Mouse (Mus musculus) embryonic fibroblast, embryonic 13.5 days (primary cell): Measurements from ENCODE around the gene Sart1. TPM values are rescaled to one million over a fixed set of nuclear protein-coding genes. Genes with fewer than 3 reads are reported as not detected.

Experiments used
- H3K27ac ChIP-seq: 2 replicates; pipeline ENCODE4 v1.5.1; 2012; ENCODE audit warnings: low read length, control low read depth, inconsistent platforms; ENCODE audit not compliant: insufficient read depth
- H3K4me1 ChIP-seq: 2 replicates; pipeline ENCODE4 v1.6.1; 2011; ENCODE audit warnings: low read length; ENCODE audit not compliant: control insufficient read depth, insufficient read depth
- H3K4me3 ChIP-seq: 2 replicates; pipeline ENCODE4 v1.5.1; 2011; ENCODE audit warnings: mild to moderate bottlenecking, control low read depth, low read length; ENCODE audit not compliant: insufficient read depth
- CTCF ChIP-seq: IDR thresholded peaks from 2 replicates; pipeline ENCODE4 v1.5.1; 2011; ENCODE audit warnings: mild to moderate bottlenecking, control low read depth, low read length, moderate library complexity, borderline replicate concordance; ENCODE audit not compliant: insufficient read depth
- POLR2A ChIP-seq: IDR thresholded peaks from 2 replicates; pipeline ENCODE4 v1.6.1; 2011; ENCODE audit warnings: low read depth, mild to moderate bottlenecking, control low read depth, low read length, moderate library complexity
- polyA plus RNA-seq: library from polyadenylated mRNA; stranded (reverse); fragments of >200 nt; gene quantifications from 2 replicates; pipeline ENCODE4 v1.2.4, GENCODE M21; 2011; ENCODE audit warnings: low read depth; ENCODE audit not compliant: missing spikeins, insufficient read length

Sart1 gene
- polyA plus RNA-seq, 1 experiment, result 34.7 TPM

- TF ChIP-seq POLR2A (no peak), CTCF (no peak)
Observed at GRCm38 (mm10) chr19:5348526-5349501, 39.7 kb downstream of the Sart1 start.

GRCm38 (mm10) chr19:5348064-5348463, 40.4 kb downstream of the Sart1 start:
- H3K4me3 ChIP-seq, result no peak overlapping the region
- TF ChIP-seq CTCF, result no peak
- no peak for TF ChIP-seq POLR2A
- peaks cover 10% of the 10 kb centered on the region for H3K4me1 ChIP-seq
- no peak overlapping the region for H3K27ac ChIP-seq

More at GRCm38 (mm10) chr19:5348526-5349501, 39.7 kb downstream of the Sart1 start:
- H3K27ac ChIP-seq, result no peak overlapping the region
- peaks cover 10% of the 10 kb centered on the region for H3K4me1 ChIP-seq
- H3K4me3 ChIP-seq, result no peak overlapping the region

- peak overlapping the region; percentile 73 for H3K27ac ChIP-seq
- peaks cover 10% of the 10 kb centered on the region for H3K4me1 ChIP-seq
- H3K4me3 ChIP-seq, result no peak overlapping the region
- TF ChIP-seq CTCF (no peak), POLR2A (no peak)
Observed at GRCm38 (mm10) chr19:5345297-5346131, 43.0 kb downstream of the Sart1 start.

GRCm38 (mm10) chr19:5341360-5341759, 47.1 kb downstream of the Sart1 start:
- no peak for TF ChIP-seq POLR2A
- TF ChIP-seq CTCF, result no peak
- Histone ChIP-seq H3K4me3 (no peak overlapping the region), H3K27ac (no peak overlapping the region), H3K4me1 (peaks cover 9% of the 10 kb centered on the region)

- H3K27ac ChIP-seq, result no peak overlapping the region
- no peaks in the 10 kb centered on the region for H3K4me1 ChIP-seq
- no peak overlapping the region for H3K4me3 ChIP-seq
- TF ChIP-seq CTCF (peak; percentile 38; the same call in 1 of the 2 replicates), POLR2A (no peak)
Observed at GRCm38 (mm10) chr19:5337975-5338374, 50.5 kb downstream of the Sart1 start.

DNA sequence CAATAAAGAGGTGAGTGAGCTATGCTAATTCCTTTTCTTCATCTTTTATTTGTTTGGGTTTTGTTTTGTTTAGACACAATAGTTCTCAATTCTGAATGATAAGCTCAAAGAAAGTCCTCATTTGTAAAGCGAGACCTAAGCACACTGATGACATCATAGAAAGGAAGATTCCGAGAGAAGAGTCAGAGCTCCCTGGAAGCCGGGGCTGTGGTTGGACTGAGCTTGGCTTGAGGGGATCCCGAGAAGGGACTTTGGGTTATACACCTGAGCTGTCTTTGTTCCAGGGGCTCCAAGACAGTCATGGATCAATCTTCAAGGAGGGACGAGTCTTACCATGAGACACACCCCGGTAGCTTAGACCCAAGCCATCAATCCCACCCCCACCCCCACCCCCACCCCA, 53.1 kb downstream of the Sart1 start, which contains the start of gene Catsper1:
Gene Catsper1 (plus strand): TSS at position 301 of the 400 bp plus-strand sequence.
- H3K4me3 ChIP-seq, result no peak within 1 kb of the TSS
- no peaks in the 10 kb centered on the region for H3K4me1 ChIP-seq
- TF ChIP-seq CTCF (no peak), POLR2A (no peak)
- no peak within 1 kb of the TSS for H3K27ac ChIP-seq

DNA sequence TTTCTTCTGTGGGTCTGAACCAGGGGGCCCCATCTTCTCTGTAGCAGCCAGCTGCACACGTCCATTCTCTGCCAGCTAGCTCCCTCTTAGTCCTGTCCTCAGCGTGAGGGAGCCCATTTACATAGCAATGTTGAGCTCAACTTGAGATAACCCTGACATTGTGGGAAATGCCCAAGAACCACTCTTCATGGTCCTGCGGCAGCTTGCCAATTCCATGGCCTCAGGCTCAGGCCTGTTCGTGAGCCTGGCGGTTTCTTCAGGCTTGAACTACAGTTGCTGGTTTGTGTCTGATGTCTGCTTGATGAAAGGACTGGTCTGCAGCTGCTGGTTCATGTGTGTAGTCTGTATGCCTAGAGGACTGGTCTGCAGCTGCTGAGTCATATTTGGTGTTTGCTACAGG, 53.8 kb downstream of the Sart1 start:
- no peak overlapping the region for H3K27ac ChIP-seq
- TF ChIP-seq POLR2A (no peak), CTCF (no peak)
- H3K4me1 ChIP-seq, result no peaks in the 10 kb centered on the region
- H3K4me3 ChIP-seq, result no peak overlapping the region

DNA sequence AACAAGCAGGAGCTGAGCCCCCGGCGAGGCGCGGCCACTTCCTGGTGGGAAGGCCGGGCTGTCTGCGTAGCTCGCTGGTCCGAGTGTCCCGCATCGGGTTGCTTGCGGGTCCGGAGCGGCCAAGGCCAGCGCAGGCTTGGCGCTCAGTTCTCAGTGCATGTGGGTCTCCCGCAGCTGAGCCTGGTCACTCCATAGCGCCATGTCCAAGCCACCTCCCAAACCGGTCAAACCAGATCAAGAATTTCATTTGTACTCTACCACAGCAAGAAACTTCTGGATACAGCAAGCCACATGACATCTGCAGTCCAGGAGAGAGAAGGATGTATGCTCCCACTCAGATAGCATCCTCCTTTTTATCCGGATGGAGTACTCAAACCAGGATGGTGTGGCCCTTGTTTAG, 60.5 kb downstream of the Sart1 start:
- Histone ChIP-seq H3K4me3 (no peak overlapping the region), H3K4me1 (no peaks in the 10 kb centered on the region), H3K27ac (no peak overlapping the region)
- TF ChIP-seq CTCF, result no peak

Other genes starting within 250 kb of the Sart1 start
- 23.3 and 23.5 TPM in 2 replicates for gene Pacs1, start 115.6 kb downstream of the Sart1 start, polyA plus RNA-seq
- gene Sf3b2, start 93.2 kb downstream of the Sart1 start, polyA plus RNA-seq, result 126 and 140 TPM in 2 replicates
- gene Gal3st3, start 90.4 kb downstream of the Sart1 start, polyA plus RNA-seq, result 0.20 and 0.35 TPM in 2 replicates
- not detected in 2 replicates for gene Catsper1, start 53.0 kb downstream of the Sart1 start, polyA plus RNA-seq
- 2.6 and 7.3 TPM in 2 replicates for gene Cst6, start 39.1 kb downstream of the Sart1 start, polyA plus RNA-seq
- gene Eif1ad, start 22.0 kb downstream of the Sart1 start, polyA plus RNA-seq, result 19.5 and 26.6 TPM in 2 replicates
- gene Banf1, start 21.5 kb downstream of the Sart1 start, polyA plus RNA-seq, result 149 and 154 TPM in 2 replicates
- gene Tsga10ip, start 13.8 kb upstream of the Sart1 start, polyA plus RNA-seq, result not detected in 2 replicates
- gene Drap1, start 36.3 kb upstream of the Sart1 start, polyA plus RNA-seq, result 152 and 169 TPM in 2 replicates
- 47.2 and 48.3 TPM in 2 replicates for gene AI837181, start 36.4 kb upstream of the Sart1 start, polyA plus RNA-seq
- gene Fosl1, start 58.8 kb upstream of the Sart1 start, polyA plus RNA-seq, result 13.4 and 35.0 TPM in 2 replicates
- gene Ccdc85b, start 69.2 kb upstream of the Sart1 start, polyA plus RNA-seq, result 3.0 and 5.2 TPM in 2 replicates
- 53.1 and 66.3 TPM in 2 replicates for gene Fibp, start 71.9 kb upstream of the Sart1 start, polyA plus RNA-seq
- 0.76 and 1.0 TPM in 2 replicates for gene Ctsw, start 79.8 kb upstream of the Sart1 start, polyA plus RNA-seq
- 368 and 420 TPM in 2 replicates for gene Efemp2, start 85.3 kb upstream of the Sart1 start, polyA plus RNA-seq
- 21.8 and 27.1 TPM in 2 replicates for gene Mus81, start 99.7 kb upstream of the Sart1 start, polyA plus RNA-seq
- 1,890 and 1,995 TPM in 2 replicates for gene Cfl1, start 101.8 kb upstream of the Sart1 start, polyA plus RNA-seq
- 0.97 and 1.4 TPM in 2 replicates for gene 1700020D05Rik, start 115.1 kb upstream of the Sart1 start, polyA plus RNA-seq
- 8.7 and 18.4 TPM in 2 replicates for gene Snx32, start 121.8 kb upstream of the Sart1 start, polyA plus RNA-seq
- gene Ovol1, start 171.9 kb upstream of the Sart1 start, polyA plus RNA-seq, result not detected in 2 replicates
- 3.1 and 3.2 TPM in 2 replicates for gene Ap5b1, start 179.3 kb upstream of the Sart1 start, polyA plus RNA-seq
- gene Rnaseh2c, start 213.2 kb upstream of the Sart1 start, polyA plus RNA-seq, result 36.9 and 38.5 TPM in 2 replicates
- 41.4 and 46.4 TPM in 2 replicates for gene Kat5, start 221.5 kb upstream of the Sart1 start, polyA plus RNA-seq
- gene Rela, start 248.8 kb upstream of the Sart1 start, polyA plus RNA-seq, result 53.6 and 62.3 TPM in 2 replicates